Mouse (Mus musculus): ENCODE measurements around the gene Ptprr.

DNA sequence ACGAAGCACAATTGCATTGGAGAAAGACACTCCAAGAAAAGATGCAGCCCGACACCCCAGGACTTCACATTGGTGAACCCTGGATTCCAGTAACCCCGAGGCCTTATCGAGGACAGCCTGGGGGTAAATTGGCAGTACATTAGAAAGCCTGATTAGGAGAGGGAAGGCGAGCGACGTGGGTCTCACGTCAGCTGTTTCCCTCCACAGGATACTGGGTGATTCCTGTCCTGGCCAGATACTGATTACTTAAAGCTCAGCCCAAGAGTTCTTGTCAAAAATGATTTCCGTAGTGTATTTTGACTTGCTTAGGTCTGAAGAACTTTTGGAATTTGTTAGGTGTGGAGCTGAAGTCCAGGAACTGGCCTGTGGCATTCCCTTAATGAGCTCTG is 190.7 kb downstream of the Ptprr start:
- TF ChIP-seq POLR2A (IDR thresholded peaks at IDR 0.05; ENCODE audit: insufficient read depth, low read depth, low read length) (no peak), CTCF (IDR thresholded peaks at IDR 0.05; ENCODE audit: insufficient read depth, low read depth, low read length) (no peak)
